Mouse (Mus musculus) liver, adult 2 months (tissue): Measurements from ENCODE around the gene Usp47.

Experiments
- CTCF ChIP-seq: fragments of 200-500 bp; IDR thresholded peaks from 2 replicates; pipeline ENCODE4 v1.5.1; 2011; ENCODE audit warnings: low read depth, low read length, control low read depth
- POLR2A ChIP-seq: fragments of 200-500 bp; IDR thresholded peaks from 2 replicates; pipeline ENCODE4 v1.6.1; 2011; ENCODE audit warnings: low read length, control low read depth; ENCODE audit not compliant: insufficient read depth; ENCODE audit errors: extremely low read depth

DNA sequence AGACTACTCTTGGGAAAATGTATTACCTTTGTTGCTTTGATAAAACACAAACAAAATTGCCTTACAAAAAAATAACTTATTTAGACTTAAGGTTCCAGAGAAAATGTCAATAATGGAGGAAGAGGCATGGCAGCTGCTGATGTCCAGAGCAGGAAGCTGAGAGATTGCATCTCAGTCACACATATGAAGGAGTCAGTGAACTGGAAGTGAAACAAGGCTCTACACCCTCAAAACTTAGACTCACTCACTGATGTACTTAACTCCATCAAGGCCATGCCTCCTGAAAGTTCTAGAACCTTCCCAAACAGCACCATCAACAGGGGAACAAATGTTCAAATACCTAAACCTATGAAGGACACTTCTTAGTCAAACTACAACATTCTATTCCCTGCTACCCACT lies 23.9 kb upstream of the Usp47 start:
- TF ChIP-seq CTCF (no peak), POLR2A (no peak)
